Mouse (Mus musculus): ENCODE data around the gene Acot11. TPM values are rescaled to one million over a fixed set of nuclear protein-coding genes. Genes with fewer than 3 reads are reported as not detected.
"Not testable (repeated sequence)": the region's sequence is repeated elsewhere in the genome, so short reads cannot be mapped to it uniquely, and the experiment has no call there.

Gene Acot11
- total RNA-seq, 2 experiments from 2014 or later, result 2.3 to 3.2 TPM

DNA sequence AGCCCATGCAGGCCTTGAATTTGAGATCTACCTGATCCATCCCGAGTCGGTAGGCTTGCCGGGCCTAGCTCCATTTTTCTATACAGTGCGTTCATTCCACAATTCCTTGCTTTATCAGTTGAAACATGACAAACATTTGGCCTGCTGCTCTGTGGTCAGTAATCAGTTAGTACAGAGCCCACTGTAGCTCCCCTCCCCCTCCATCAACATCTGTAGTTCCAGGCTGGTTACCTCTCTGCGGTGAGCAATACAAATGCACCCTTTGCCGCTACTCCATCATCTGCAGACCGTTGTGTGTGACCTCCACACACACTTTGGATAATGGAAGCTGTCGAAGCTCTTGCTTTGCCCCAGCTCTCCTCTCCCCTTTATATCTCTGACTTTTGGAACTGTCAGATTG is 6.4 kb upstream of the Acot11 start:
- peak; percentile 65 for ATAC-seq (replicated peaks; ENCODE audit: poor library complexity)

DNA sequence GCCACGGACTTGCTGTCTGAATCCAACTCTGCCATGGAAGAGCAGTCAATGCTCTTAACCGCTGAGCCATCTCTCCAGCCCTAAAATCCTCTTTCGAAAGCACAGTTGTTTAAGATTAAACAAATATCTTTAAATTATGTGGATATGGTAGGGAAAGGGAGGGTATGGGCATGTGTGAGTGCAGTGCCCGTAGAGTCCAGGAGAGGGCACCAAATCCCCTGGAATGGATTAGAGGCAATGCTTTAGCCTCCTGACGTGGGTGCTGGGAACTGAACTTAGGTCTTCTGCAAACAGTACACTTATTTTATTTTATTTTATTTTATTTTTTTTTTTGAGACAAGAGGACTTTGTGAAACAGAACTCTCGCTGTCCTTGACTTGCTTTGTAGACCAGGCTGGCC is 5.2 kb upstream of the Acot11 start:
- ATAC-seq (replicated peaks; ENCODE audit: poor library complexity), result peak; percentile 78

DNA sequence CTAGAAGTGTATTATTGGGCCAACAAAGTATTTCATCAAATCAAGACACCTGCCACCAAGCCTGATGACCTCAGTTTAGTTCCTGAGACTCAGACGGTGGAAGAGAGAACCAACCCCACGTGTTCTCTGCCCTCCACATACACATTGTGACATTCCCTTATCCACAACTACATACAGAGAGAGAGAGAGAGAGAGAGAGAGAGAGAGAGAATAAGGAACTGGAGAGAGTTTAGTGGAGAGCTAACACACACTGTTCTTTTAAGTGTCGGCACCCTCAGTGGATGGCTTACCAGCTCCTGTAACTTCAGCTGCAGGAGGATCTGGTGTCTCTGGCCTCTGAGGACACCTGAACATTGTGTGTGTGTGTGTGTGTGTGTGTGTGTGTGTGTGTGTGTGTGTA is 2.5 kb upstream of the Acot11 start:
- ATAC-seq (replicated peaks; ENCODE audit: poor library complexity), result no peak

DNA sequence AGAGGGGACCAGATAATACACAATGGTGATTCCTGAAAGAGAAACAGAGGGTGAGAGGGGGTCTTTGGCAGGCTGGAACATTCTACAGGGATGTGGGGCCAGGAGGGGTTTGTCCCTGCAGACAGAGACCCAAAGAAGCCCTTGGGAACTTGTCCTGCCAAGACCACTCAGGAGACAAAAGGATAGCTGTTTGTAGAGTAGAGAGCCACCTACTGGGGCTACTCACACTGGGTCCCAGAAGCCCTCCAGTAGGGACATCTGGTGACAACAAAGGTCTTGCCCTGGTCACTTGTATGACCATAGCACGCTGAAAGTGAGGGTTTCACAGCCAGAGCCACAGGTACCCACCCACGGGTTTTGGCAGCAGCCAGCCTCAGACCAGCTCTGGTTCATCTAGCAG is 1.1 kb upstream of the Acot11 start:
- ATAC-seq (replicated peaks; ENCODE audit: poor library complexity), result no peak

DNA sequence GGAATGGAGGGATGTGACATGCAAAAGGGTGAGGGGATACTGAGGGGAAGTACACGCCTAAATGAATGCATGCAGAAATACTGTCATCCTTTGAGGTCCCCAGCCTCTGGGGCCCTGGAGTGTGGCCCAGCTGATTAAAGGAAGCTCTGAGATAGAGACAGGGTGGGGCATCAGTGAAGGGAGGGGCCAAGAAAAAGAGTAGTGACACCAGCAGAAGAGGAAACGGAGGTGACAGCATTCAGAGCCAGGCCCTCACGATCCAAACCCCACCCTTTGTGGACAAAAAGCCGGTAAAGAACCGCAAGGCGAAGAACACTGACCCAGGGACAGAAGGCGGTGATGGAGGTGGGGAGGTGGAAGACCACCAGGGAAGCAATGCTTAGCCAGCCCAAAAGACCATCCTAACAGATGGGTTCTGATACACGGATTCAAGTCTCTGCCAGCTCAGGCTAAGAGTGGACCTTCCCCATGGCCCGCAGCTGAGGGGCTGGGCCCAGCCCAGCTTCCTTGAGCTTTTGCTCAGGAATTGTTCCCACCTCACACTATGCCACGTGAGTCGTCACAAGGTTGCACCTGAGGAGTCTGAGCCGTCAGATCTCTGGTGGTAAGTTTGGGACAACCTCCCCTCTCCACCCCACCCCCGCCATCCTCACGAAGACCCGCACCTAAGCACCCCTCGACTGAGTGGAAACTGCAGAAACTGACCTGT is 443 bp downstream of the Acot11 start:
- ATAC-seq (replicated peaks; ENCODE audit: poor library complexity), result peak; percentile 84

DNA sequence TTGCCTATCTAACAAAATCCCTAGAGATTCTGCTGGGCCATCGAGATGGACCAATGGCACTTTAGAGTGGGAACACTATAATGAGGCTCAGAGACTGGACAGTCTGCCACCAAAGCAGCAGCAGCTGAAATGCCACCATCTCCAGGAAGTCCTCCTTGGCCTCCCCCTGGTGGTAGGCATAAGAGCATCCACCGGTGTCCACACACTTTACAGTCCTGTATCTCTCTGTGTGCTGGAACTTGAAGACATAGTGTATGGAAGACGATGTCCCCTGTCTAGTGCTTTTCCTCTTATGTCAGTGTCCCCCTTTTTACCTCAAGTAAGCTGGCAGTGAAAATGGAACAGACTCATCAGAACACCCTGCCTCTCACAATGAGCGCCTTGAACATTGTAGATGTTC is 1.0 kb downstream of the Acot11 start:
- peak; percentile 46 for ATAC-seq (replicated peaks; ENCODE audit: poor library complexity)

DNA sequence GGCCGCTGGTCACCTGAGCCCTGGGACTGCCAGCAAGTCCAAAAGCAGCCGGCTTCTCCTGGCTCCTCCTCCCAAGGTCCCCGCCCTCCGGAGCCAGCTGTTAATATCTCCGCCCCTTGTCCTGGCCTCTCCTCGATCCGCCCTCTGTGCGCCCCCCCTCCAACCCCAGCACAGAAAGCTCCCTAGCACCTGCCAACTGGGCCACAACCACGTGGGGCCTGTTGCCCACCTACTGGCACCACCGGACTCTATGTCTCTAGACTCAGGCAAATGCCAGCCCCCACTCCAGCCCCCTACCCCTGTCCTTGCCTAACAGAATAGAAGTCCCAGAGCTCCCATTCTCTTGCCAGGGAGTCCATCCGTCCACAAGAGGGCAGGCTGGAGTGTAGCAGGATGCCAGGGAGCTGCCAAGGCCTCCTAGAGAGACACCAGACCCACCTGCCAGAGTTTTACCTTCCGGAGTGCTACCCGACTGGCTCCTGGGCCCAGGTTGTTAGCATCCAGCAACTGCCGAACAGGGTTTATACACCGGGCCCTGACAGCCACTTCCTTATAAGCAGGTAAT is 4.9 kb downstream of the Acot11 start:
- ATAC-seq (replicated peaks; ENCODE audit: poor library complexity), result peak; percentile 54

DNA sequence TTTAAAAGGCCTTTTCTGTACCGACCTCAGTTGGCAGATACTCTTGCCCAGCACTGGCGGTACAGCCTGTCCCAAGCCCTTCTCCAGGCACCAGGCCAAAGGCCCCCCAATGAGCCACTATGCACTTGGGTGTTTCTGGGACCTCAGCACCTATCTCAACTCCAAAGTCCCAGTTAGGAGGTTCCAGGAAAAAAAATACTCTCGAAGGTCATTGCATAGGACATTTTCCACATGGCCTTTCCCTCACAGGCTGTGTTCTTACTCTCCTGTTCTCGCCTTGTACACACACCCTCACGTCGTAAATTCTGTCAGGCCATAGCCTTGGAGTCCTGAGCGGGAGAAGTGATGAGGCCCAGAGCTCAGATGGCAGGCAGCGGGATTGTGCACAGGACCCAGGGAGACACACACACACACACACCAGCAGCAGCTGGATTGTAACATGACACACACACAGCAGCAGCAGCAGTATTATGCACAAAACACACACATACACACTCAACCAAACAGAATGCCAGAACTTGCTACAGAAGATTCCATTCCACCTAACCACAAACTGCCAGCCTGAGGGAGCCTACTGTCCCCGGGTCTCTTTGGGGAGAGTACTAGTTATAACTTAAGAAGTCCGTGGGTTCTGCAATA is 5.8 kb downstream of the Acot11 start:
- no peak for ATAC-seq (replicated peaks; ENCODE audit: poor library complexity)

DNA sequence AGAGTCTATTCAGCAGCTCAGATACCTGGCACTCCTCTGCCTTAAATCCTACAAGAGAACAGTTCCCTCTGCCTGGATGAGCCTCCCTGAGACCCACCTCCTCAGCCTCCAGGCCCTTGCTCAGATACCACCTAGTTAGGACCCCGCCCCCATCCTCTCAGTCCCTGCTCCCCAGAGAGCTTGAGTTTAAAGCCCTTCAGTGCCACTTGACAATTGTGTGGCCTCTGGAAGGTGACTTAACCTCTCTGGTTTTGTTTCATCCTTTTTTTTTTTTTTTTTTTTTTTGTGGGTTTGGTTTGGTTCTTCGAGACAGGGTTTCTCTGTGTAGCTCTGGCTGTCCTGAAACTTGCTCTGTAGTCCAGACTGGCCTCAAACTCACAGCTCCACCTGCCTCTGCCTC is 9.5 kb downstream of the Acot11 start:
- no peak for ATAC-seq (replicated peaks; ENCODE audit: poor library complexity)

DNA sequence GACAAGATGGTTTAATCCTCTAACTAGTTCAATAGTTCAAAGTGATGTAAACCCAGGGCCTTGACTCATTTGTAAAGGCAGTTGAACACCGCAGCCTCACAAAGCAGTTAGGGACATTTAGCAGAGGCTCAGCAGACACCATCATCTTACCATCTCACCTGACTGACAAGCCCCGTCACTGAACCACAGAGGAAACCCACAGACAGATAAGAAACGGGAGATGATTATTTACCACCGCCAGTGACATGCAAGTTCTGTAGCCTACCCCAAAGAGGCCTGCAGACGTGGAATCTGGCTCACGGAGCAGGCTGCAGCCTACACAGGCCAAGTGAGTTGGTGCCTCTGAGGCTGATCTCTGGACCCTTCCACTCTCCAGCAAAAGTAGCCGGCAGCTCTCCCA is 10.6 kb downstream of the Acot11 start:
- ATAC-seq (replicated peaks; ENCODE audit: poor library complexity), result peak; percentile 77

DNA sequence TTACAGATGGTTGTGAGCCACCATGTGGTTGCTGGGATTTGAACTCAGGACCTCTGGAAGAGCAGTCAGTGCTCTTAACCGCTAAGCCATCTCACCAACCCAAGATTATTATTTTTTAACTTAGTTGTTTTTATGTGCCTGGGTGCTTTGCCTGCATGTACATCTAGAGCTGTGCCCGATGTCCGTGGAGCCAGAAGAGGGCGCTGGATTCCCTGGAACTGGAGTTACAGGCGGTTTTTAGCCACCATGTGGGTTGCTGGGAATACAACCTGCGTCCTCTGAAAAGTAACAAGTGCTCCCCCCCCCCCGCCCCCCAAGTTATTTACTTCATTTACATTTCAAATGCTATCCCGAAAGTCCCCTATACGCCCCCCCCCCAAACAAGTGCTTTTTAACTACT is 11.0 kb downstream of the Acot11 start:
- ATAC-seq (replicated peaks; ENCODE audit: poor library complexity), result not testable (repeated sequence)

DNA sequence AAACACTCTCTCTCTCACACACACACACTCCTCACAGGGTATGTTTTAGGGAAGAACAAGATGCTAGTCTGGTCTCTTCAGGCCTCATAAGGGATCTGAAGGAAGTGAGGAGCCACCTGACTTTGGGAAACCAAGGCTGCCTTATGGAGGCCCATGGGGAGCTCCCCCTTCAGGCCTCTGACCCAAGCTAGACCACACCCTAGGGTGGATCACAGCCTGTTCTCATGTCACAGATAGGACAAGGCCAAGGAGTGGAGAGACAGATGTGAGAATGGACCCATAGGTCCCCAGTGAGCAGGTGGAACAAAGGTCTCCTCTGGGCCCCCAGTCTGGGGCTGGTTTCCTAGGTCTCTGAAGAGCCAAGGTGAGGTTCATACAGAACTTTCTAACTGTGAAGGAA is 12.5 kb downstream of the Acot11 start:
- 0 out of 2 replicates have a peak, but pooled peaks have one; percentile 17 for ATAC-seq (replicated peaks; ENCODE audit: poor library complexity)

DNA sequence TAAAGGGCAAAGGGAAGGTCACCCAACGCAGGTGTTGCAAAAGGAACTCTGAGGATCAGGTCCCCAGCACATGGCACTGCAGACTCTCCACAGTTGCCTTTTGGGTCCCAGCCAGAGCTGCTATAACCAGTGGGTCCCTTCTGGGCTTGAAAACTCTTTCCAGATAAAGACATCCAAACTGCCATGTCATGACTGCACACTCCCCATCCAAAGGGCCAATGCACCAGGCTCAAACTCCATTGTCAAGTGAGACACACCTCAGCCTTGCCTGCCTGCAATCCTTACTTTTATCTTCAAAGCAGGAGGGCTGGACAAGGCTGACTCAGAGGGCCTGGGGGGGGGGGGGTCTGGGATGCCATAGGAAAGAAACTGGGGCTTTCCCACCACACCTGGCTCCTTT is 13.9 kb downstream of the Acot11 start:
- ATAC-seq (replicated peaks; ENCODE audit: poor library complexity), result peak; percentile 20; the same call in 1 of the 2 replicates

DNA sequence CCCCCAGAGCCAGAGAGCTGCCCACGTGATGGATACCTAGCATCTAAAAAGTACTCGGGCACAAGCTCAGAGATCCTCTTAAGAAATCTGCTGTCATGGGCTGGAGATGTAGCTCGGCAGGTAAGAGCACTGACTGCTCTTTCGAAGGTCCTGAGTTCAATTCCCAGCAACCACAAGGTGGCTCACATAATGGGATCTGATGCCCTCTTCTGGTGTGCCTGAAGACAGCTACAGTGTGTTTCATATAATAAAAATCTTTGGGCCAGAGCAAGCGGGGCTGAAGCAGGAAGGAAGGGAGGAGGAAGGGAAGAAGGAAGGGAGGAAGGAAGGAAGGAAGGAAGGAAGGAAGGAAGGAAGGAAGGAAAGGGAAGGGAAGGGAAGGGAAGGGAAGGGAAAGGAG is 14.6 kb downstream of the Acot11 start:
- ATAC-seq (replicated peaks; ENCODE audit: poor library complexity), result not testable (repeated sequence)

DNA sequence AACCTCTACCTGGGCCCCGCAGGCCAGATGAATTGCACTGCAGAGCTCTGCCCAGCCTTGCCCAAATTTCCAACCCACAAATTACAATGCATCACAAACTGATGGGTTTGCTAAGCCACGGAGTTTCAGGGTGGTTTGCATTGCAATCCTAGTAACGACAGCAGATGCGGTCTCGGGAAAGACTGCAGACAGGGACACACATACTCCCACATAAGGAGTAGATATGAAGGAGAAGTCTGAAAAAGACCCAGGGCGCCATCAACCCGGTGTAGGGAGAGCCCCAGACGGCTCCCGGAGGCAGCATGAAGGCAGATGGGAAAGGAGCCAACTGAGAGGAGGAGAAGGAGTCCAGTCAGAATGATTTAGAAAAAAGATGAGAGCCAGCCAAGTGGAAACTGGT is 15.1 kb downstream of the Acot11 start:
- no peak for ATAC-seq (replicated peaks; ENCODE audit: poor library complexity)

DNA sequence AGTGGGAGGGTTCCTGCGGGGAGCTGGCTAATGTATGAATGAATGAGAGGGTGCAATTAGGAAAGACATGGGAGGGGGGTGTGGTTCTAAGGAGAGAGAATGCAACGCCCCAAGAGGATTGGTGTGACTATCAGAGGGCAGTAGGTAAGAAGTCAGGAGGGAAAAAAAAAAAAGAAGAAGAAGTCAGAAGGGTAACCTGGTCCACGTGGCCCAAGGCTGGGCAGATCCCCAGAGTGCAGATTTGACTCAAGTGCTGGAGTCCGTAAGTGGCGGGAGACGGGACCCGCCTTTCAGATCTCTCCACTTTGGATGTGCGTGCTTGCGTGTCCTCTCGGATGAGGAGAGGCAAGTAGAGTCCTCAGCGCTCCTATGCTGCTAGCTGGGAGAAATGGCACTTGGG is 16.2 kb downstream of the Acot11 start:
- no peak for ATAC-seq (replicated peaks; ENCODE audit: poor library complexity)

DNA sequence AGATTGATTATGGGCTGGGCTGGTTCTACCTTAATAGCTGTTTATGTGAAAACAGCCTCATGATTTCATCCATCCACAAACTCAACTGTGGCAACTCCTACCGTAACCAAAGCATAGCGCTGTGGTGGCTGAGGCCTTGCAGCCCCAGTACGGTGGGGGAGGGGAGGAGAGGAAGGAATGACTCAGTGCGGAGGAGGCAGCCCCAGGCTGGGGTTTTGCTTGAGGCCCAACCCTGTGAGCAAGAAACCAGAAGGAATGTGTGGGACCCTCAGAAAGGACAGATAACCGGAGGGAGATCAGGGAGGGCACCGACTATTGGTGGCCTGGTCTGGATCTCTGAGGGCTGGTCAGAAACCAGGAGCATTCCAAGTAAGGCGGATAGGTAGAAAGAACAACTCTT is 17.0 kb downstream of the Acot11 start:
- ATAC-seq (replicated peaks; ENCODE audit: poor library complexity), result peak; percentile 61

DNA sequence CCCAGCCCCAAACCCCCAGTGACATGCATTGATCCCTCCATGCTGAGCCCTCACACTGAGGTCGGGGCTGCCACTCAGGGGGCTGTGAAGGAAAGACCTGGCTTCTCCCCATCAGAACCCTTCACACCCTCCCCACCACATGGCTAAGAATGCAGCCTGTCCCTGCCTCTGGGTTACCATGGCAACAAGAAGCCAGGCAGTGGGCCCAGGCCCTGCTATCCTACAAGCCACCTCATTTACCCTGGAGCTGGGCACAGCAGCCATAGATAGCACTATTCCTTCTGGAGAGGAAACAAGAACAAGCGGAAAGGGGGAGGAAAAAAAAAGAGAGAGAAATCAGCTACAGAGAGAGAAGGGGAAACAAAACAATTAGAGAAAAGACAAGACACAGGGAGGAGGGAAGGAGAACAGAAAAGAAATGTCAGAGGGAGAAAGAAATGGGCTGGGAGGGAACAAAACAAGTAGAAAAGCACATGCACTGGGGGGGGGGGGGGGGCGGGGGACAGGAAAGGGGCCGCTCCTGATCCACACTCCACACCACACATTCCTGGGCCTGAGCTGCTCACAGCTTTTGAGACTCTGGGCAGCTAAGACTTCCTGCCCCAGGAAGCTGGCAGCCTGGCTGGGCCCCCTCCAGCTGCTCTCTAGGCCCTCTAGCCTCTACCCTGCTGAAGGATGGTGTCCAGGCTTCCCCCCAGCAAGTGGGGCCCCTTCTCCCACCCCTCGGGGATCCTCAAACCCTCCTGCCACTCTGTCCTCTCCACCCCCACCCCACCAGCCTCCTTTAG is 18.9 kb downstream of the Acot11 start:
- 0 out of 2 replicates have a peak, but pooled peaks have one; percentile 10 for ATAC-seq (replicated peaks; ENCODE audit: poor library complexity)

DNA sequence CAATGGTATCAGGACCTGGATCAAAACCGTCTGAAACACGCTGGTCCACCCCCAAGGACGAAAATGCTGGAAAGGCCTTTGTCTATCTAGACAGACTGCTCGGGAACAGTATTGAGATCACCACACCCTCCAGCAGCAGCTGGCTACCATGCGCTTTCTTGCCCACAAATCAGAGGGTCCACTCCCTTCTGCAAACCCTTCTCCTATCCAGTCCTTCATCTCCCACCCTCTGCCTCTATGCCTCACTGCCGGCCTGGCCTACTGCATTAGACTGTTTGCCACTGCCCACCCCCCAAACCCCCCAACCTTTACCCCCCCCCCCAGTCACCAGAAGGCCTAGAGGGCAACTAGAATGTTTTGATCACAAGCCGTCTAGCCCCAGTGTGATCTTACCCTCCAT is 19.5 kb downstream of the Acot11 start:
- ATAC-seq (replicated peaks; ENCODE audit: poor library complexity), result no peak

DNA sequence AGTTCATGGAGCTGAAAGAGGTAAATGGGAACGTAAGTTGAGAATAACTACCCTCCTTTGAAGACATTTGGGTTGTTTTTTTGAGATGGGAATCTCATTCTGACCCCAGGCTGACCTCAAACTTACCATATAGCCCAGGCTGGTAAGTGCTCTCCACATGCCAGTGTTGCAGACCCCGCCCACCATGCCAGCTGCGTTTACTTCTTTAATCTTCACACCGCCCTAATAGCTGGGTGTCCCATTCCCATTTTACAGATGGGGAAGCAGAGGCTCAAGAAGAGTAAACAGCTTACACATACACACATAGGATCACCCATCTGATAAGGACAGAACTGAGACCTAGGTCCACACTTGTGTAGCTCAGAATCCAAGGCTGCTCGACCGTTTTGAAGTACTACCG is 20.0 kb downstream of the Acot11 start:
- no peak for ATAC-seq (replicated peaks; ENCODE audit: poor library complexity)

DNA sequence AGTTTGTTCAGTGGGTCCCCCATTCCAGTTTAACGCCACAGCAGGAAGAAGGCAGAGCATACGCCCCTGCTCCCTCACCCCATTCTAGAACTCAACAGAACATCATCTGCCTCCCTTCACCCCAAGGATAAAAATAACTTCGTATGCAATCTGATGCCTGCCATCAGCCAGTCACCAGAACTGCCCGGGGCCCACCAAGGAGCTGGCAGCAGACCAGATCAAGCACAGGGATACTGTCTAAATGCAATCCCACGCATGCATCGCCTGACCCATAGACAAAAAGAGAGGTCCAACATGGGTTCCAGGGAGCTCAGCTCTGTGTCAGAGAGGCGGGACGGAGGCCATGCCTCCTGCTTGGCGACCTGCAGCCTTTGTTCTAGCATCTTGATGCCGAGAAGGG is 21.7 kb downstream of the Acot11 start:
- ATAC-seq (replicated peaks; ENCODE audit: poor library complexity), result no peak

DNA sequence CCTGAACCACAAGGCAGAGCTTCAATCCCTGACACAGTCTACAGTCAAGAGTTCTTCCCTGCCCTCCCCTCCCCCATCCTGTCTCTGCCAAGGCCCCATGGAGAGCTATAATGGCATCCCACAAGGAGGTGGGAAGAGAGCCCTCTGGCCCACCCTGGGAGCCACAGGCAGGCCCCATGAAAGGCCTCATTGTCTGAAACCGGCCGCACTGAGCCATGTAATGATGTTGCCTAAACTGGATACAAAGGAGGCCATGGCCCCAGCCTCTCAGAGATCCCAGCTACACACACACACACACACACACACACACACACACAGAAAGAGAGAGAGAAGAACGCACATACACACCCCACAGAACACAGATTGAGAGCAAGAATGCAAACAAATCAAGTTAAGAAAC is 24.8 kb downstream of the Acot11 start:
- ATAC-seq (replicated peaks; ENCODE audit: poor library complexity), result no peak
